Mouse (Mus musculus) heart, adult 2 months (tissue): ENCODE data around the gene Dync1li1.

Source experiments
- CTCF ChIP-seq: fragments of 200-600 bp; IDR thresholded peaks from 2 replicates; pipeline ENCODE4 v1.8.1; 2022; ENCODE audit warnings: antibody characterized with exemption, mild to moderate bottlenecking, moderate library complexity
- EP300 ChIP-seq: fragments of 200-500 bp; IDR thresholded peaks from 2 replicates; pipeline ENCODE4 v1.6.1; 2011; ENCODE audit warnings: low read depth, low read length, control low read depth; ENCODE audit not compliant: insufficient read depth
- POLR2A ChIP-seq: fragments of 200-500 bp; IDR thresholded peaks from 2 replicates; pipeline ENCODE4 v1.6.1; 2011; ENCODE audit warnings: mild to moderate bottlenecking, low read depth, low read length, control low read depth; ENCODE audit not compliant: insufficient read depth

DNA sequence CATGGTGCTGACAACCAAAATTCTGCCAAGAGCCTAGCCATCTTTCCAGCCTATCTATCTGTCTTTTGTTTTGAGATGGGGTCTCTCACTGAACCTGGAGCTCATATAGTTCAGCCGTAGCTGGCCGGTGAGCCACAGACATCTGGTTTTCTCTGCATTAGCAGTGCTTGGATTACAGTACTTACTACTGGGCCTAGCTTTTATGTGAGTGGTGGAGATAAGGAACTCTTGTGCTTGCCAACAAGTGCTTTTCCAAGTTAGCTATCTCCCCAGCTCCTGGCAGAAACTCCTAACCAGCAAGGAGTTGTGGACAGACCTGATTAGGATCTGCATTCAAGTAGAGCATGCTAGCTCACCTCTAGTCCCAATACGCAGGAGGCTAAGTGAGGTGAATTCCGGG lies 19.2 kb downstream of the Dync1li1 start:
- TF ChIP-seq CTCF (no peak), POLR2A (no peak), EP300 (no peak)
